Mouse (Mus musculus) adrenal gland (tissue): Measurements from ENCODE around the gene Ebp.

ENCODE experiments used
- intact Hi-C: fragments of 180-260 bp; cut with DNase I; formaldehyde crosslinking; loops from one replicate; pipeline ENCODE4 v1.15.1; 2025

Ebp gene

DNA sequence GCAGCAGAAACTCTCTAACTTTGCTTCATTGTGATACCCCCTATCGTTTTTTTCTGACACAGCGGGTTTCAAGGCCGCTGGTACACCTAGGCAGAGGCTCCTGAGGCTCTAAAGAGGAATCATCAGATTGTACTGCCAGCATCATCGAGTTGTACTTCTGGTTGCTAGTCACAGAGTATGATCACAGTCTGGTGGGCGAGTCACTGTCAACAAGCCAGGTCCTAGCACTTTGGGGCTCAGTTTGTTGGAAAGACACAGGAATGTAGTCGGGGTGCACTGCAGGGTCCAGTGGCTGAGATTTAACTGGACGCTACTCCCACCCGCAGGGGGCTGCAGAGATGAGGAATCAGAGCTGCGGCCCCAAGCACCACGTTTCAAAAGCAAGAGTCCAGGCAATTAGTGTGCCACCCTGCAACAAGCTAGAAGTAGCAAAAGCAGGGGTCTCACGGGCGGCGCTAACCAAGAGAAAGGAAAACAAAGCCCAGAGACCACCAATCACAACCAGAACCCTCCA, 1.1 kb downstream of the Ebp start:
- intact Hi-C loops = no loop called here

DNA sequence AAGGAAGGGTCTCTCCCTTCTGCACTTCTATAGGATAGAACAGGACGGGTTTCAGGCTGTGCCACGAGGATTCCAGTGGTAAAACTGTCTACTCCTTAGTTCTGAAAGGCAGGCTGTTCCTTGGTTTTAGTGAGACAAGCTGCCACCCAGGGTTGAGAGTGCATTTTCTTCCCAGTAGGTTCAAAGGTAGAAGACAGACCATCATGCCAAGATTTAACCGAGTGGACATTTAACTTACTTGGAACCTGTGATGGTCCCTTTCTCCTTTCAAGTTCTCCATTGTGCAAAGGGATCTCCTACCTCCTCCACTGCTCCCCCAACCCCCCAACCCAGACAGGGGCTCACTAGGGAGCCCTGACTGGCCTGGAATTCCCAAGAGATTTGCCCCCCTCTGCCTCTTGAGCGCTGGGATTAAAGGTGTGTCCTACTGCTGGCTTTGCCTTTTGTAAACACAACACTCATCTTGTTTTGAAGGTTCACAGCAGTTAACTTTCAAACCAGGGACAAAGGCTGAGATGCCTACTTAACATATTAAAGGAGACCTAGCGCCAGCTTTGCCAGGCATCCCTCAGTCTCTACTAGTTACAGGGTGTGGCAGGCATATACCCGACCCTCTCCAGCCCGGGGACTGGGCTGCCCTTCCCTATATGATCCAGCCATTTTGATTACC, 10.3 kb downstream of the Ebp start:
- intact Hi-C loops = no loop called here

DNA sequence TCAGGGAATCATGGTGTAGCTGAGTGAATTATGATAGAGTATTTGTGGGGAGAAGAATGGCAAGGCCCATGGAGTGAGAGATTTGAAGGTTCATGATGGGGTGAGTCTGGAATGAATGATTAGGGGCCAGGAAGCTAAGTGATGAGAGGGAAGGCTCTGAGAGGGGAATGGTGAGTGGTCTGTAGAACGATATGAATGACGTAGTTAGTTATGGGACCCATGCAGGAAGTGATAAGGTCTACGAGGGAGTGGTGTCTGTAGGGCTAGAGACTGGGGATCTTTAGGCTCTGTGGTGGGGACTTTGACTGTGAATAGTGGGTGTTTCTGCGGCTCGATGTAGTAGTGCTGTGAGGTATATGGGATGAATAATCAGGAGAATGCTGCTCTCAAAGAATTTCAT, 13.7 kb downstream of the Ebp start:
- intact Hi-C loops = no loop called here

GRCm38 (mm10) chrX:8178871-8179270, 14.4 kb downstream of the Ebp start:
- intact Hi-C loops = no loop called here

GRCm38 (mm10) chrX:8175504-8176385, 17.6 kb downstream of the Ebp start, which contains the start of gene Tbc1d25:
Tbc1d25 (minus strand) TSS chrX:8176181.
- intact Hi-C loops = no loop called here

DNA sequence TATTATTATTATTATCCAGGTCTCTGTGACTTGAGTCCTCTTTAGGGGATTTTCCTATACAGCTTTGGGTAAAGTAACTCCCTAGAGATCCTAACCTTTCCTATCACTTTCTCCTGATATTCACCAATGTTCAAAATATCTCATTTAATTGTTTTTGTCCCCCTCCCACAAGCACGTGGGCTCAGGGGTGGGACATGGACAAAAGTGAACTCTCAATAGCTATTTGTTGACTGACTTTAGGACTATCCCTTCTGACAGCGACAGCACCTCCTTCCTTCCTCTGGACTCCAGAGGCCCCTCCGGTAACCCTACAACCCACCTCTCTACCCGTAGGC, 18.2 kb downstream of the Ebp start:
- intact Hi-C loops = no loop called here

DNA sequence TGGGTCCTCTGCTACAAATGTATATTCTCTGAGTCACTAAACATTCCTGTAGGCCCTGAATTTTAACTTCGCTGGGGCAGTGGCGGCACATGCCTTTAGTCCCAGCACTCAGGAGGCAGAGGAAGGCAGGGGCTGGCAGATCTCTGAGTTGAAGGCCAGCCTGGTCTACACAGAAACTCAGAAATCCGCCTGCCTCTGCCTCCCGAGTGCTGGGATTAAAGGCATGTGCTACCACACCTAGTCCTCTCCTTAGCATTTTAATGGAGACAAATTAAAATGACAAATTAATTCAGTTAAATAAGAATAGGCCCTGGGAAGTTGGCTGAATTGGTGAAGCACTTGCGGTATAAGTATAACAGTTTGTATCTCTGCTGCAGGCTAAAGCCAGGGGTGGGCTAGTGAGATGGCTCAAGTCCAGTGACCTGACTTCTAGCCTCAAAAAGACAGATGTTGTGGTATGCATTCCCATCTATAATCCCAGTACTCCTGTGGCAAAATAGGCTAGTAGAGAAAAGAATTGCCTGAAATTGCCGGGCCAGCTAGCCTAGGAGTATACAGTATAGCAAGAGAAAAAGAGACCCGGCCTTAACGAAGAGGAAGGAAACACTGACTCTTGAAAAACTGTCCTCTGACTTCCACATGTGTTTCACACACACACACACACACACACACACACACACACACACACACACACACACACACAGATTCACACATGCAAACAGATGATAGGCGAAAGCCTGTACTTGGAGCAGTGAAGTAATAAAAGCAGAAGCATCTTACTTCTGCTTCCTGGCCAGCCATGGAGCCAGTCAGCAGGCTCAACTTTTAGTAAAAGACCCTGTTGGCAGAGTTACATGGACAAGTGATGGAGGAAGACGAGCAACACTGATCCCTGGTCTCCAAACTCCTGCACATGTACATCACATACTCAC, 25.3 kb downstream of the Ebp start:
- intact Hi-C loops = no loop called here

DNA sequence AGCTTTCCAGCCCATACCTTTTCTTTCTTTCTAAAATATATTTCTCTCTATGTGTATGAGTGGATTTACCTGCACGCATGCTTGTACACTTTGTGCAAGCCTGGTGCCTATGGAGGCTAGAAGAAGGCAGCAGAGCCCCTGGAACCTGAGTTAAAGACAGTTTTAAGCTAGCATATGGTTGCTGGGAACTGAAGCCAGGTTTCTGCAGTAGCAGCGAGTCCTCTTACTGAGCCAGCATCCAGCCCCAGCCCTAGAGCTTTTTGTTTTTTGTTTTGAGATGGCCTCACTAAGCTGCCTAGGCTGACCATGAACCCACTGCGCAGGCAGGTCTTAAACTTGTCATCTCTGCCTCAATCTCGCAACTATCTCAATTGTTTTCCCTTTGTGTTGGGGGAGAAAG, 28.8 kb downstream of the Ebp start:
- intact Hi-C loops = no loop called here

GRCm38 (mm10) chrX:8163076-8163475, 30.2 kb downstream of the Ebp start:
- intact Hi-C loops = no loop called here

DNA sequence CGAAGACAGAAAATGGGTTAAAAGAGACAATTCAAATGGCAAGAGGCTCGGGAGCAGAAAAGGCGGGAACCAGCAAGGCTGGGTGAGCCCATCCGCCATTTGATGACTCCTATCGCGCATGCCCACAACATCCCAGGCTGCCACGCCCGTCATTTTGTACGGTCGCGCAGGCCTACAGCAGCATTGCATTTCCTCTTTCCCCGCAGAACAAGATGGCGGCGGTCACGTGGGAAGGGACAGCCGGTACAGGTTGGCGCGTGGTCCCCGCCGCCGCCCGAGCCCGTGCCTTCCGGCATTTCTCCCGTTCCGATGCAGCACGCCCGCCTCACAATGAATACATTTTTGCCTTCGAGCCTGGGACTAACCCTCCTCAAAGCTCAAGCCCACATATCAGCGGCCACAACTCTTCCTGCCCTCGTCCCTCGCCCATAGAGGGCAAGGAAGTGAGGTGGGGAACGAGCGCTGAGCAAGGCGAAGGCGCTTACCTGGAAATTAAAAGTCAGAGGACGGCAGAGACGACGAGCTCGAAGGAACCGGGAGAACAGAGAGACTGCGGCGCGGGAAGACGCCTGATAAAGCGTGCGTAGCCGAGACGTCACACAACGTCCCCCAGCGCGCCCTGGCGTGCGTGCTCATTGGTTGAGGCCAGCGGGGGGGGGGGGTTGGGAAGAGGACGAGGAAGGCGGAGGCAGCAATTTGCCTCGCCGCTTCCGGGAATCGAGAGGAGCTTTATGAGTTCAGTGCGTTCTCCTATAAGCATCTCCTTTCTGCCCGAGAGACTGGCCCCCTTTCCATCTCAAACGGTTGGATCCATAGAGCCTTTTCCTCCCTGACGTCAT, 47.9 kb downstream of the Ebp start, which contains the start of gene Rbm3:
Gene Rbm3, minus strand, starts transcription at position 728 of the 839 bp plus-strand sequence.
- intact Hi-C loops = no loop called here

GRCm38 (mm10) chrX:8143750-8144149, 49.6 kb downstream of the Ebp start:
- intact Hi-C loops = no loop called here

- intact Hi-C loops = no loop called here
Measured at GRCm38 (mm10) chrX:8142948-8143347, 50.4 kb downstream of the Ebp start.

DNA sequence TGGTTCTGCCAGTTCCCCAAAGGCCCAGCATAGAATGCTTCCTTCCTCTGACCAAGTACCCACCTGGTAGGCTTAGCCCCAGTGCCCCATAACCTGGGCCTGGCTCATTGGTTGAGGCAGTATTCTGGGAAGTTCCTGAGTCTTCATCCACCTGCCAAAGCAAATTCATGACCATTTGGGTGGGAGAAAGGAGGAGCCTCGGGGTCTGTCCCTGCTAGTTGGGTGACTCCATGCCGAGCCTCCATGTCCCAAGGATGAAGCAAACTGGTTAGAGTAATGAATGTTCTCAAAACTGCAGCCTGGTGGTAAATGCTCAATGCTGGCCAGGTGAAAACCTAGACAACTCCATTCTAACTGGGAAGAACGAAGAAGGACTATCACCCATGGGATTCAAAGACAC, 52.3 kb downstream of the Ebp start:
- intact Hi-C loops = no loop called here

DNA sequence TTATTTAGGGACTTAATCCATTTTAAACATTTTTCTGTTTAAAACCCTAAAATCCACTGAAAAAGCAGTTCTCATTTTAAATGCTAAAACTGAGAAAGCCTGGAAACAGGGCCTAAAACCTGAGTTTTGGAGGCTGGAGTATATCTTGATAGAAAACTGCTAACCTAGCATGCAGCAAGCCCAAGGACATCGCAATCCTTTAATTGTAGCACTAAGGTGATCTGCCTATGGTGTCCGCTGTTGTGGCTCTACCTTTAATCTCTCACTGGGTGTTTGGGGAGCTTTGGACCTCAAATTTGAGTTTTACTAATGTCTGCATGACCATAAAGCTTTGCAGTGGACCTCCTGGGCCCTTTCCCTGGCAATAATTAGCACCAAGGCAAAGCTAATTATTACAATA, 52.9 kb downstream of the Ebp start:
- intact Hi-C loops = no loop called here

GRCm38 (mm10) chrX:8139480-8139879, 53.8 kb downstream of the Ebp start:
- intact Hi-C loops = no loop called here

- intact Hi-C loops = no loop called here
Measured at GRCm38 (mm10) chrX:8135886-8136285, 57.4 kb downstream of the Ebp start.
